Mouse (Mus musculus) granulocyte monocyte progenitor cell, adult 5-6 weeks (primary cell): ENCODE results near the gene Psmd9. TPM values are rescaled to one million over a fixed set of nuclear protein-coding genes. Genes with fewer than 3 reads are reported as not detected.
A peak's percentile ranks its signal among the peaks of the same experiment; 100 is the strongest.

ENCODE experiments used
- ATAC-seq: replicated peaks from 2 replicates; pipeline ENCODE4 v1.8.0; 2016; ENCODE audit warnings: mild to moderate bottlenecking, moderate TSS enrichment, inconsistent platforms; ENCODE audit not compliant: poor library complexity, severe bottlenecking
- total RNA-seq, 2 experiments: library from RNA; stranded (forward) in 1 of 2; stranded (reverse) in 1 of 2; fragments of 200-712, 200-1000 nt in 1 of 2; fragments of >200 nt in 1 of 2; fragmentation: Nextera tagmentation in 1 of 2; gene quantifications; 2 replicates each; pipeline ENCODE4 v1.2.3; 2014 to 2017

The Psmd9 gene
- total RNA-seq (2014; fragmentation: Nextera tagmentation), result 26.5 and 45.9 TPM in 2 replicates
- 15.5 and 25.2 TPM in 2 replicates for total RNA-seq (2017)

DNA sequence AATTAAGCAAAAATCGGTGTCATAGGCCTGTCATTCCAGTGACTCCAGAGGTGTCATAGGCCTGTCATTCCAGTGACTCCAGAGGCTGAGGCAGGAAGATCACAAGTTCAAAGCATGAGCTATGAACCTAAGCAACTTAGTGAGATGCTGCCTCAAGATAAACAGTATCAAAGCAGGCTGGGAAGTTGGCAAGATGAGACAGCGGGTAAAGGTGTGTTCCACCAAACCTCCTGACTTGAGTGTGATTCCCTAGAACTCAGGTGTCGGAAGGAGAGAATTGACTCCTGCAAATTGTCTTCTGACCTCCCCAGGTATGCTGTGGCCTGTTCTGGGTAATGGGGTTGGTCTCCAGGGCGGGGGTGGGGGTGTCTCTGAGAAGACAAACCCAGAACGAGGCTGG, at the start of gene Psmd9:
Psmd9 (plus strand) TSS at position 130 of the 400 bp plus-strand sequence.
- ATAC-seq, result no peak

DNA sequence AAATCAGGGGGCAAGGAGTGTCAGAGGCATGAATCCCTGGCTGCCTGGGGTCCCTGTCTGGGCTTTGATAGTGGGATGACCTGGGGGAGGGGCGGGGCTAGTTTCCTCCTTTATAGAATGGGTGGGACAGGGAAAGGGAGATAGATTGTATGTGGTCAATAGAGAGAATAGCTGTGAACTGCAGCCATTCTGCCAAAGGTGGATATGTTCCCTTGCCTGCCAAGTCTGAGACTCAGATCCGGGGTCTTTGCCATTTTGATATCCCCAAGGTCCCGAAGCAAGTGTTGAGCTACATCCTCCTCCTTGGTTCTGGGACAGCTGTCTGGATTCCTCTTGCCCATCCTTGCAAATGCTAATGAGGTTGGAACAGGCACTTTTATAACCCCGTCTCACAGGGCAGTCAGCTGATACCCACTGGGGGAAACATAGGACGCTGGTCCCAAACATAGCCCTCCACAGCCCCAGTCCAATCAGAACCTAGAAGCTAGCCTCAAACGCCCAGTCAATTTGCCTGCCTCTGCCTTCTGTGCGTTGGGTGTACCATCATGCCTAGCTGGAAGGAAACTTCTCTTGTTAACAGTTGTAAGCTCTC, 48.5 kb upstream of the Psmd9 start:
- no peak for ATAC-seq

DNA sequence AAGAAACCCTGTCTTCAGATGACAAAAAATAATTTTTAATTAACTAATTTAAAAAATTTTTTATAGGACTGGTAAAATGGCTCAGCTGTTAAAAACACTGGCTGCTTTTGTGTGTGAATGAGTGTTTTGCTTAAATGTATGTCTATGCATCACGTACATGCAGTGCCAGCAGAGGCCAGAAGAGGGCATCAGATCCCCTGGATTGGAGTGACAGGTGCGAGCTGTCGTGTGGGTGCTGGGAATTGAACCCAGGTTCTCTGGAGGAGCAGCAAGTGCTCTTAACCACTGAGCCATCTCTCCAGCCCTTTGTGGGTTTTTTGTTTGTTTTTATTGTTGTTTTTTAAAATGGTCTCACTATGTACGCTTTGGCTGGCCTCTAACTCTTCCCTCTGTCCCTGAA, 47.0 kb upstream of the Psmd9 start:
- no peak for ATAC-seq

DNA sequence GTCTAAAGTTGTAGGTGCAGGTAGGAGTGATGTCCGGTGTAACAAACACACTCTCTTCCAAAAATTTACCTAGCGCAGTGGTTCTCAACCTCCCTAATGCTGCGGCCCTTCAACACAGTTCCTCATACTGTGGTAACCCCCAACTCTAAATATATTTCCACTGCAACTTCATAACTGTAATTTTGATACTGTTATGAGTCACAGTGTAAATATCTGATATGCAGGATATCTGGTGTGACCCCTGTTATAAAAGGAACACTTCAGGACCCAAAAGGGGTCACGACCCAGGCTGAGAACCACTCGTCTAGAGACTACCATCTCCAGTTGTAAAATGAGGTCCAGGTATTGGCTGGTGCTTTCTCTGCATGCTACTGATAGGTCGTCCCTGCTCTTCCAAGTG, 44.1 kb upstream of the Psmd9 start:
- ATAC-seq, result no peak

DNA sequence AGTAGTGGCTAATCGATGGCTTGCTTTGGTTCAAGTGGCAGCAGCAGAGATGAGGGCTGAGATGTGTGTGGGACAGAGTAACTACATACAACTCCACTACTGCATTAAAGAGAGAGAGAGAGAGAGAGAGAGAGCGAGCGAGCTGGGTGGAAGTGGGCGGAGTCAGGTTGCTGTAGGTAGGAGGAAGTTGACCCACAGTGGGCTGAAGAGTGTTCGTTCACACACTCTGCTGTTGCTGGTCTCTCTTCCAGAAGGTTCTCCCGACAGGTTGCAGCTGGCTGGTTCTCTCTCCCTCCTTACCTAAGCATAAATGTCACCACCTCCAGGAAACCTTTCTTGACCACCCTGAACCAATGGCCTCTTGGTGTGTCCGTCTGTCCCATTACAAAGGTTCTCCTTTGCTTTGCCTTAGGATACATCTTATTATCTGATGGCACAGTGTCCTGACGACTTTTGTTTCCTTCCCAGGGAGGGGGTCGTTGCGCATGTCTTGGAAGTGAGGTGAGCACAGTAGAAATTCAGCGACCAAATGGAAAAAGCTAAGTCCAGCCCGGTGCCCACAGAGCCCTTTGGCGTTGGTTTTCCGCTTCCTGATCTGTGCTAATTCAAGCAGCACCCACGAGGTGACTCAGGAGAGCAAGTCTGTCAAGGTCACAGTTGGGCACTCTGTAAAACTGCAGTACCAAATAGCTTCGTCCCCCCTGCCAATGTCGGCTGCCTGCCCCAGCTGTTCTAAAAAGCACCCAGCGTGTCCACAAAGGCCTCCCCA, 43.4 kb upstream of the Psmd9 start:
- ATAC-seq, result peak; percentile 61

DNA sequence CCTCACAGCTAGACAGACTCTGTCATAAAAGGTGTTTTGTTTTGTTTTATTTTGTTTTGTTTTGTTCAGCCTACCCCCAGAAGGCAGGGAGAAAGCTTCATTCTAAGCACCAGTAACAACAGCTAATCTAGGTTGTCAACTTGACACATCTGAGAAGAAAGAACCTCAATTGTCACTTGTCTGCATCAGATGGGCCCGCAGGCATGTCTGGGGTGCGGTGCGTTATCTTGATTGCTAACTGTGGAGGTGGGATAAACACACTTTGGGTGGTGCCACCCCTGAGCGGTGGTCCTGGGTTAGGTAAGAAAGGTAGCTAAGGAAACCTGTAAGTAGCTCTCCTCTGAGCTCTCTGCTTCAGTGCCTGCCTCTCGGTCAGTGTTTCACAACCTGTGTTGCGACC, 42.2 kb upstream of the Psmd9 start:
- ATAC-seq, result no peak

DNA sequence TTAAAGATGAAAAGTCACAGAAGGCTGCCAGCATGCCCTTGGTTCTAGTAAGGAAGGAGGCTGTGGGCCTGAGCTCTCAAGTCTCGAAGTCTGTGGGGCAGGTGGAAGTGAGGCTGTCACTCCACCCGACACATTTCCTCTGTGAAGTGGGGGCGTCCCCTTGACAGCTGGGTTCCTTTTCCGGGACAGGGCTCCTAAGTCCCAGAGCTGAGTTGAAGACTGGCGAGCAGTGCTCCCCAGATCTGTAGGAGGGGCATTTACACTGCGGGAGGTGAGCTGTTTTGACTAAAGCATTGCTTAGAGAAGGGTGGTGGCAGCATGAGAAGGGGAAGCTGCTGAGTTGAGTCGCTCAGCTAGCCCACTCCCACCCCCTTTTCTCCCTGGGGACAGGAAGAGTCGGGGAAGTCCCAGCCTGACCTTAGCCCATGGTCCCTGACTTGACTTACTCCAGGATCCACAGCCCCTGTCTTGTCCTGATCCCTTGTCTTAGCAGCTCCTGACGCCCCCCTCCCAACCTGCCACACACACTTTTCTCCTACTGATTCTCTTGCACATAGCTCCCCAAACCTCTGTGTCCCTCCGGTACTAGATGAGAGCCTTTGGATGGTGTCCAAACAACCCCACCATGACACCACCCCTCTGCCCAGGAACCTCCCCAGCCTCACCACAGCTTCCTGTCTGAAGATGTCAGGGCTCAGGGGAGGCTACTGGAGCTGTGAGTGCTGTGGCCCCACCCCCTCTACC, 40.6 kb upstream of the Psmd9 start:
- ATAC-seq, result peak; percentile 72

DNA sequence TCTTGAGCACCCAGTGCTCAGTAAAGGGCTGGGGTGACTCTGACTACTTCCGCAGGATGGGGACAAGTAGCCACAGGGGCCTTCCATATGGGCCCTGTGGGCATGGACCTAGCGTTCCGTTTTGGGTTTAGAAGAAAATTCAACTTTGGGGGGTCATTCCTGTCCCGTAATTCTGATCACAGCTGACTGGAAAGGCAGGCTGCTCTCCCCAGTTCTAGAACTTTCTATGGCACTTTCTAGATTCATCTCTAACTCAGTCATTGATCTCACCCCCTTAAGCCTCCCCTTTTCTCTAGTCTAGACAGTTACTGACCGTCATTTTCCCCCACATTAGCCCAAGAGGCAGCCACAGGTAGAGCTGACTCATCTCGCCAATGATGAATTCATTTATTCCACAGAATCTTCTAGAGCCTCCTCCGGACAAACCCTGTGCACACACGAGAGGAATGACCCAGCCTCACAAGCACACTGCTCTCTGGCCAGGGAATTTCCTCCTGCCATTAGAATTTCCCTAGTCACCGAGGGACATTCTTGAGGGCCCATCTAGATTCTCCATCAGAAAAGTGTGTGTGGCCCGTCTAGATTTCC, 39.9 kb upstream of the Psmd9 start:
- no peak for ATAC-seq

DNA sequence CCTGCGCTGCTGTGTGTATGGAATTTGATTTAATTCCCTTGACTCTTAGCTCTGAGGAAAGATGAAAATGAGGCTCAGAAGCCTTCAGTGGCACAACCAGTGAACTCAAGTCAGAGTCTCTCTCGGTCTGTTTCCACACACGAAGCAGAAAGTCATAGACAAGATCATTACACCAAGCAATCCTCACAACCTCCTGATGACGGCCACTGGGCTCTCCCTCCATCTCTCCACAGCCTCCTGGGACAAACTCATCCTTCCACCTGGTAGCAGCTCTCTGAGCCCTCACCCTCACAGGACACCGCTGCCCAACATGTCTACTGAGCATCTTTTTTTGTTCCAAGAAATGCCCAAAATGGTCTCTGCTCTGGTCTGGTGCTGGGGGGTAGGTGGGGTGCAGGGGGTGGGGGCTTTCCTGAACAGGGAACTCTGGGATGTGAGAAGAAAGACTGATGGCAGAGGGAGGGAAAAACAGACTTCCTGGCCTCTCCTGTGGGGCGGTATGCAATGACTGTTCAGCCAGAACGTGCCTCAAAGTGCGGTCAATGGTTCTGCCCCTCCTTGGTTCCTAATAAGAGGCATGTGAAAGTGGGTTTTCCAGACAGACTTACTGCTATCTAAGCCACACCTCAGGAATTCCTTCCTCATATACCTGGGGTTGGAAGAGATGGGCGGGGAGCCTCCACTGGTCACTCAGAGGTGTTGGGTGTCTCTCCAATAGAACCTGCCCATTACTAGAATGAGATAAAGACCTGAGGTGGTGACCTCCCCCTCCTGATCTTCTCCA, 39.0 kb upstream of the Psmd9 start:
- no peak for ATAC-seq

DNA sequence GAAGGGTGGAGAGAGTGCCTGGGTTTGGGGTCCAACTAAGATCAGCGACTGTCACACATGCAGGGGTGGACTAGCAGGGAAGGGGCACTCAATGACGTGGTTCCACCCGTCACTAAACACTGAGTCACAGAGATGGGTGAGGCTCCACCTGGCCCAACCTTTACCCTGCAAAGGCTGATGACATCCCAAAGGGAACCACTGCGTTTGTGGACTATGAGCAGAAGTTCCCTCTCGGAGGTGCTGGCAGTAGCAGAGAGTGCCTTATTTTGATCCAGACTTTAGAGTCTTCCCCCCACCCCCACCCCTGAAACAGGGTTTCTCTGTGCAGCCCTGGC, 38.4 kb upstream of the Psmd9 start:
- ATAC-seq, result no peak

DNA sequence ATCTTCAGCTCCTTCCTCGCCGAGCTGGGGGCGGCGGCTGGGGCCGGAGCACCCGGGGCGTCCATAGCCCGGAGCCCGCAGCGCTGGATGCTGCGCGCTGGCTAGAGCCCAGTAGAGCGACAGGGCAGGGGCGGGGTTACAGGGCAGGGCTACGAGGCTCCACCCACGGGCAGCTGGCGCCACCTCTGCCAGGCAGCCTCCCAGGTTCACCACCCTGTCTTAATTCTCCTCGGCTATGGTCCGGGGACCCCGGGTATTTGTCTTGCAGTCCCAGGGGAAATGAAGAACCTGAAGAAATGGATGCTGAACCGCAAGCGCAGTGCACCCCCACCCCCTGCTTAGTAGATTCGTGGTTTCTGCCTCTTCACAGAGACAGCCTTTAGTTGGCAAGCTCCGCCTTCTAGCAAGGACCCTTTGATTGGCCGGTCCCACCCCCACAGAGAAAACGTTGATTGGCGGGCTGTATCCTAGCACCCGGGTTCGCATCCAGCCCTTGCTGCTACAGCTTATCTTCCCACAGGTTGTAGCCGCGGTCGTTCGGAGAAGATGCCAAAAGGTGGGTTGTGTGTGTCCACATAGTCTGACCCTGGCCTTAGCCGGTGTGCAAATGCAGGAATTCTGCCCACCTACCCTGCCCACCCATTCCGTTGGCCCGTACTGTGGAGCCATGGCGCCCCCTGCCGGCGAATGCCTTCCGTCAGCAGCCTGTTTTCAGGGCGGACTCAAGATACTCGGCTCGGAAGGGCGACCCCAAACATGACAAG, 36.7 kb upstream of the Psmd9 start, which contains the start of gene Rhof:
Rhof (minus strand) TSS at position 385 of the 764 bp plus-strand sequence.
- peak; percentile 32 for ATAC-seq

DNA sequence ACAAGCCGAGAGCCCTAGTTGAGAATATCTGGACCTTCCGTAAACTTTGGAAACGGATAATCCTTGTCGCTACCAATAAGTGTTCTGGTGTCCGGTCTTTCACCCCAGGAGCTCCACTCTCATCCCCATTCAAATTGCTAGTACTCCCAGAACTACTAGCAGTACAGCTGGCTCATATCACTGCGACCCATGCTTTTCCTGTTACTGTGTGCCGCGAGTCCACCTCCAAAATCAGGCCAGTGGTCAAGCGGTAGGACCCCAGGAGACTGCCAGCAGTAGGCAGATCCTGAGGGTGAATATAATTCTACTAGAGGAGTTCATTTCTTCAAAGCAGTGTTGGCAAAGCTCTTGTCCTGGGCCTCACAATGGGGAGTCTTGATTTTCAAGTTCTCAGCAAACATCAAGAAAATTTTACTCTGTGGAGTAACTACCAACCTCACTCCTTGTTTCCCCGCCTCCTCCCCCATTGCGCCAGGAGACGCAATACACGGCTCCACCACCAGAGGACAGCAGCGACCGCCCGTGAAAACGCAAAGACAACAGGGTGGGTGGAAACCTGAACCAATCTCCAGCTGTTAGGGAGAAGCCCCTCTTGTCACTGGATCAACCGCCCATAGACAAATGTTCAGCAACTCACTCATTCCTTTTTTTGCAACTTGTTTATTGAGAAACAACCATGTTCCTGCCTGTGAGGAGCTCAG, 36.0 kb upstream of the Psmd9 start:
- peak; percentile 18 for ATAC-seq

DNA sequence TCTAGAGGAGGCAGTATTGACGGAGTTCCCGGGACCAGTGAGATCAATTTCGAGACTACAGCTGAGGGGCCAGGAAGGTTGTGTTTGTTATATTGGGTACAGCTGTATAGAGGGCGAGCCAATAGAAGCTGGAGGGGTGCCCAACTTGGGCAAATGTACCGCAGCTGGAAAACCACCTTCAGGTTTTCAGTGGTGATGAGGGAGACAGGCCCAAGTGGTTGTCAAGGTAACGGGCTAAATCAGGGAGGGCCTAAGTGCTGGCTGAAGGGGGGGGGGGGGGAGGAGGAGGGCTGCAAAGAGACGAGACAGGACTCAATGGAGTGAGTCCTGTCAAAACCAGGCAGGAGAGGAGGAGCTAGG, 35.4 kb upstream of the Psmd9 start:
- ATAC-seq, result no peak

DNA sequence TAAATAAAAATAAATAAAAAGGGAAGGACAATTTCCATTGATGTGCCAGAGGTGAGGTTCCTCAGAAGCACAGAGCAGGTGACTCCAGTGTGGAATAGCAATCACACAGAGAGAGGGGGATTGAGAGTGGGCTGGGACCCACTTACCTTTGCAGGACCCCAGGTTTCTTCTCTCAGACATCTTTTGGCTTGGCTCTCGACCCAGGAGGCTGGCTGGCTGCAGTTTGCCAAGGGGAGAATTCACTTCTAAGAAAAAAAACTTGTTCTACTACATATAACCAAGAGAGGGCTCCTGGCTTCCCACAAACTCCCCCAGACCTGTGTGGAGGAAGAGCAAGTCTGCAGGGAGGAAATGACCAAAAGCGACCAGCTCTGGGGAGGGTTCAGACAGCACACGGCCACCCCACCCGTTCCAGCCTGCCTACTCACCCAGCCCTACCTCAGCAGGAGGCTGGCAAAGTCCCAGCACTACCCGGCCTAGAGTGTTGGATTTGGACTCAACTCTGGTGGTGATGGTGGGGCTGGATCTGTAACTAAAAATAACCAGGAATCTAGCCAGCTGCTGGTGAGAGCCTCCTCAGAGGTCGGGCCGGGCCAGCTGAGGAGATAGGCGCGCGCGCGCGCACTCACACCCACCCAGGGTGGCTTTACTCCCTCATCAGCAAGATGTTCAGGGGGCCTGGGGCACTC, 34.9 kb upstream of the Psmd9 start:
- no peak for ATAC-seq

DNA sequence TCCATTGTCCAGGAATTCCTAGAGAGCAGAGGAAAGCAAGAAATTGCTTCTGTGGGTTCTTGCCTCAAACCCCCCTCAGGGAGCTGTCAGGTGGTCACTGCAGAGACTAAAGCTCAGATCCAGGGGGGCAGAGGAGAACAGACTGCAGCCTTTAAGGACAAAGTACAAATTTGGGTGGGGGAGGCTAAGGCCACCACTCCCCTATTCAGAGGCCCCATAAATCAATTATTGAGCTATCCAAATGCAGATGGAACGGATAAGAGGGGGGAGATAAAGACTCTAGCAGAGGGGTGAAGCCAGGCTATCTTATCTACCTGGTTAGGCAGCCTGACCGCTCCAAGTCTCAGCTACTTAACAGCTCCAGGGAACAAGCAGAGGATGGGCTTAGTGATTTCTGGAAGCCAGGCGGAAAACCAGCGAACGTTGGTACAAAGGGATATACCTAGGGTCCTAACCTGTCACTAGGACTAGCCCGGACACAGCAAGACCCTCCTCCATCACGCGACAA, 34.3 kb upstream of the Psmd9 start:
- no peak for ATAC-seq

DNA sequence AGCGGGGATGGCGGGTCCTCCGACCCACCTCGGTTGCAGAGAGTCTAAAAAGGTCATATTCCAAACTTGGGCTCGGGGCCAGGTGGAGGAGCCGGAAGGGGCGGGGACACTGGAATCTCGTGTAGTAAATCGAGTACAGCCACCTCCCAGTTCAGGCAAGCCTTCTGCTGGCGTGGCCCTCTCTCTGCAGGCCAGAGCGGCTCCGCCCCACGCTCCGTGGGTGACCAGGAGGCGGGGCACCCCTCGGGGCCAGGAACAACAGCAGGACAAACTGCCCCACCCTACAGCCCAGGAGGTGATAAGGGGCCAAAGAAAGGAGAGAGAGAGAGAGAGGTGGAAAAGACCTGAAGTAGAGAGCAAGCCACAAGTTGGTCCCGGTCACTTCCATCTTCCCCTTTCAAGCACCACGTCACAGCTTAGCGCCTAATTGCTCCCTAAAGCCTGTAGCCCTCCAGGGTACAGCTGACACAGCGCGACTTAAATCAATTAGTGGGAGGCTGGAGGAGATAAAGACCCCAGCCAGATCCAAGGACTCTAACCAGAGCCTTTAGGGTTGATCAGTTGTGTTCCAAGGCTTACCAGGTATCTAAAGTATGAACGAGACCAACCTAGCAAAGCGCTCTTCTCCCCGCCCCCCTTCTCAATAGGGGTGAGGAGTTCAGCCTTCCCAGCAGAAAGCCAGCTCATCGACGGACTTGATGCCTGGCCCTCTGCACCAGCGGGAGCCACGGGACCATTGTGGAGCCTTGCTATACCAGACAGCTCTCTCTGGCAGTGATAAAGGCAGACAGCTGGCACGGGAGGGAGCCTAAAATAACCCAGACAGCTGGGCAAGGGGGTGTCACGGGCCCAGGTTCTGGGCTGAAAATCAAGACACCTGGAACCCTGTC, 33.5 kb upstream of the Psmd9 start:
- ATAC-seq, result peak; percentile 5

DNA sequence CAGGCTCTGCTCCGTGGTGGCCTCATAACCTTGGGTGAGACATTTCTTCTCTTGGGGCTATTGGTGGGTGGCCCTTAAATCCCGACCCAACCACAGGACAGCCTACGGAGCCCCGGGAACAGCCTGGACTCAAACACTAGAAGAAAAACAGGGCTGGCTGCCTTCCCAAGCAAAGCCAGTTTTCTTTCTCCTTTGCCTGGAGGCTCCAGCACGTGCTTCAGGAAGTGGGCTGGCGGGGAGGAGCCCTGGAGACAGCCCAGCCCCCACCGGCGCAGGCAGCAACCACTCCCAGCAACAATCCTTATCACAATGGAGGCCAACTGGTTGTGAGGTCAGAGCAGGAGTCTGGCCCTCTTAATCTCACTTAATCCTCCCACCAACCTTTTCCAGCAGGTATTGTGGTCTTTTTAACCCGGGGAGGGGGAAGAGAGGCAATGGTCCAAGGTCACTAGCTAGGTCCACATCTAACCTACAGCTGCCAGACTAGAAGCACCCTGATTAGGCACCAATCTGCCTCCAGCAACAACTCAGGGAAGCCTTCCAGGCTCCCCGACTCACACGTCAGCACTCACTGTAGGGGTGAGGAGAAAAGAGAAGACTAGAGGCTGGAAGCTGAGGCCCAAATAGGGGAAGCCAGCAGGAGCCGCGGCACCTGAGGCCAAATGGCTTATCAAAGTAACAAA, 32.7 kb upstream of the Psmd9 start:
- ATAC-seq, result peak; percentile 18
